Mouse (Mus musculus) stomach, embryonic 16.5 days (tissue): Measurements from ENCODE around the gene Acvrl1. TPM values are rescaled to one million over a fixed set of nuclear protein-coding genes. Genes with fewer than 3 reads are reported as not detected.

Experiments used
- ATAC-seq: fragments of 200-750 bp; cut with Nextera tagmentation; 2 replicates; pipeline ENCODE4 v1.8.0; 2017; ENCODE audit warnings: moderate number of reproducible peaks, moderate TSS enrichment; ENCODE audit not compliant: insufficient read depth, low FRiP score
- H3K27ac ChIP-seq: fragments of 300-500 bp; sonication (generic); 2 replicates; pipeline ENCODE4 v1.5.1; 2014; ENCODE audit warnings: low read length
- H3K27me3 ChIP-seq: fragments of 300-500 bp; sonication (generic); 2 replicates; pipeline ENCODE4 v1.6.1; 2014; ENCODE audit warnings: low read length, control low read depth, mixed read lengths; ENCODE audit not compliant: control insufficient read depth, insufficient read depth
- H3K36me3 ChIP-seq: fragments of 300-500 bp; sonication (generic); 2 replicates; pipeline ENCODE4 v1.6.1; 2014; ENCODE audit warnings: low read length; ENCODE audit not compliant: control insufficient read depth, insufficient read depth
- H3K4me1 ChIP-seq: fragments of 300-500 bp; sonication (generic); 2 replicates; pipeline ENCODE4 v1.6.1; 2014; ENCODE audit warnings: low read length, control low read depth, mixed read lengths; ENCODE audit not compliant: control insufficient read depth, insufficient read depth
- H3K4me2 ChIP-seq: fragments of 300-500 bp; sonication (generic); 2 replicates; pipeline ENCODE4 v1.6.1; 2014; ENCODE audit warnings: low read depth, low read length, mixed read lengths
- H3K4me3 ChIP-seq: fragments of 300-500 bp; sonication (generic); replicated peaks from 2 replicates; pipeline ENCODE4 v1.5.1; 2014; ENCODE audit warnings: mild to moderate bottlenecking, low read length
- H3K9ac ChIP-seq: fragments of 300-500 bp; sonication (generic); 2 replicates; pipeline ENCODE4 v1.6.1; 2014; ENCODE audit warnings: low read length
- H3K9me3 ChIP-seq: fragments of 300-500 bp; sonication (generic); replicated peaks from 2 replicates; pipeline ENCODE4 v1.6.1; 2016; ENCODE audit warnings: low read length, control low read depth; ENCODE audit not compliant: control insufficient read depth
- WGBS: fragments of 180-500 bp; shearing (Covaris S2); extraction: QIAGEN DNeasy Blood & Tissue Kit; methylation state at CpG from one replicate; pipeline ENCODE4 v1.1.7; 2014; 5-methylcytosine and 5-hydroxymethylcytosine counted together
- polyA plus RNA-seq: library from polyadenylated mRNA; unstranded; fragments of >200 nt; fragmentation: Nextera tagmentation; extraction: Ambion mirVana; gene quantifications from 2 replicates; pipeline ENCODE4 v1.2.1, GENCODE M21; 2015

Acvrl1 gene
- polyA plus RNA-seq, 1 experiment from 2014 or later = 34.9 TPM

DNA sequence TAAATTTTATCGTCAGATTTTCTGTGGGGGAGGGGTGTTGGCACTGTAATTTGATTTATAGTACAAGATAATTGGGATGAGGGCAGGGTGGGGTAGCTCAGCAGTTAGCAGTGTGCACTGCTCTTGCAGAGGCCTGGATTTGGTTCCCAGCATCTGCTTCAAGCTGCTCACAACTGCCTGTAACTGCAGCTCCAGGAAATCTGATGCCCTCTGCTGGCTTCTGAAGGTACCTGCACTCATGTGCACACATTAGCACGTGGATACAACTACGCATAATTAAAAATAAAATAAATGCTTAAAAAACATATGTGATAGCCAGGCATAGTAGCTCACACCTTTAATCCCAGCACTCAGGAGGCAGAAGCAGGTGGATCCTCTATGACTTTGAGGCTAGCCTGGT is 57.2 kb downstream of the Acvrl1 start:
- H3K36me3 ChIP-seq = 0 out of 2 replicates have a peak, but pooled peaks cover 4% of the 10 kb centered on the region
- H3K9me3 ChIP-seq = no peaks in the 10 kb centered on the region
- H3K4me1 ChIP-seq = peaks cover 37% of the 10 kb centered on the region
- H3K4me2 ChIP-seq = no peak overlapping the region
- no peak overlapping the region for H3K4me3 ChIP-seq
- no peak for ATAC-seq
- H3K27ac ChIP-seq = no peak overlapping the region
- no peaks in the 10 kb centered on the region for H3K27me3 ChIP-seq
- no peak overlapping the region for H3K9ac ChIP-seq
- WGBS = 97% methylated on average over 3 of the region's 3 CpGs

GRCm38 (mm10) chr15:101187907-101188306 is 59.6 kb downstream of the Acvrl1 start:
- H3K36me3 ChIP-seq = 0 out of 2 replicates have a peak, but pooled peaks cover 4% of the 10 kb centered on the region
- no peaks in the 10 kb centered on the region for H3K27me3 ChIP-seq
- no peak for ATAC-seq
- no peak overlapping the region for H3K27ac ChIP-seq
- peaks cover 32% of the 10 kb centered on the region for H3K4me1 ChIP-seq
- H3K9ac ChIP-seq = no peak overlapping the region
- H3K4me2 ChIP-seq = no peak overlapping the region
- H3K9me3 ChIP-seq = no peaks in the 10 kb centered on the region
- WGBS = 62% methylated on average over 5 of the region's 5 CpGs
- H3K4me3 ChIP-seq = no peak overlapping the region

DNA sequence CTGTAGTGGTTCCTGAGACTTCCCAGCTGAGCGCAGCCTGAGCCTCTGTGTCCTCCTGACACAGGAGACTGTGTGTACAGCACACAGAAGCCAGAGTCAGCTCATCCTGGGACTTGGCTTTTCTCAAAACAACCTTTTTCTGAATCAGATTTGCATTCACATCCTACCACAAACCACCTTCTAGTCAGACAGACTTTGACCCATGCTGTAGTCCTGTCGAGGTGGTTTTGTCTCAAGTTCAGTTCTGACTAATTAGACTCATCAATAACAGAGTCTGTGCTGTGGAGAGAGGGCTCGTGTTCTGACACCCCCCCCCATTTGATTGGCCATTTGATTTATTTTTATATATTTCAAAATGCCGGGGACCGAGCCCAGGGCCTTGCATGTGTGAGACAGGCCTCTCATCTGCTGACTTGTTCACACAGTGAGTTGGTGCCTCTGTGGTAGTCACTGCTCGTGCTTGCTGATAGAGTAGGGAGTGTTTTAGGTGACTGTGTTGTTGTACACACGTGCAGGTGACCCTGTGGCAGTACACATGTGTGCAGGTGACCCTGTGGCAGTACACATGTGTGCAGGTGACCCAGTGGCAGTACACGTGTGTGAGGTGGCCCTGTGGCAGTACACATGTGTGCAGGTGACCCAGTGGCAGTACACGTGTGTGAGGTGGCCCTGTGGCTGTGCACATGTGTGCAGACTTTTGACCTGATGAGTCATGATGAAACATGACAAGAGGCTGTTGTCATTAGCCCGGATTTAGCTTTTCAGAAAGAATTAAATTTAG is 61.8 kb downstream of the Acvrl1 start:
- WGBS = 65% methylated on average over 10 of the region's 10 CpGs

DNA sequence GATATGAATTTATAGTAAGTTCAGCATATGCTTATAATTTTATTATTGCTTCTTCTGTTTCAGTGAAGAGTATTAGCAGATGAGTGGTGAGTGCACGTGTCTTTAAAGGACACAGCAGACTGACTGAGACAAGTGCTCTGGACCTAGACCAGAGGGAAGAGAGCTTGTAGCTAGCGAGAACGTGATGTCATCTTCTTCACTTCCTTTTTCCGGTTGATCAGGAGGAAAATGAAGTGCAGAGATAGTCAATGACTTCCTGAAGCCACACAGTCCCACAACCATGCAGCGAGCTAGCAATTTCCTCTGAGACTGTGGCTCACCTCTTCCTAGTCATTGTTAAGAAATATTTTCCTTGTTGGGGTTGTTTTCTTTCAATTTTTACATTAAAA is 62.4 kb downstream of the Acvrl1 start:
- Histone ChIP-seq H3K9me3 (no peaks in the 10 kb centered on the region), H3K4me2 (no peak overlapping the region), H3K4me1 (peaks cover 23% of the 10 kb centered on the region), H3K36me3 (peaks cover 6% of the 10 kb centered on the region; the same call in 1 of the 2 replicates), H3K27me3 (no peaks in the 10 kb centered on the region), H3K27ac (no peak overlapping the region), H3K4me3 (no peak overlapping the region), H3K9ac (no peak overlapping the region)
- ATAC-seq = no peak
- WGBS = 58% methylated on average over 5 of the region's 5 CpGs

More for the DNA sequence above, 61.8 kb downstream of the Acvrl1 start:
- H3K27me3 ChIP-seq = no peaks in the 10 kb centered on the region
- no peak overlapping the region for H3K4me2 ChIP-seq
- H3K9ac ChIP-seq = no peak overlapping the region
- H3K27ac ChIP-seq = no peak overlapping the region
- peaks cover 23% of the 10 kb centered on the region for H3K4me1 ChIP-seq
- ATAC-seq = no peak
- H3K4me3 ChIP-seq = no peak overlapping the region
- H3K36me3 ChIP-seq = peaks cover 5% of the 10 kb centered on the region; the same call in 1 of the 2 replicates
- no peaks in the 10 kb centered on the region for H3K9me3 ChIP-seq

- no peaks in the 10 kb centered on the region for H3K27me3 ChIP-seq
- H3K4me3 ChIP-seq = no peak overlapping the region
- WGBS = 31% methylated on average over 13 of the region's 13 CpGs
- no peak for ATAC-seq
- H3K4me2 ChIP-seq = no peak overlapping the region
- H3K9me3 ChIP-seq = no peaks in the 10 kb centered on the region
- H3K9ac ChIP-seq = peak overlapping the region; percentile 23
- H3K4me1 ChIP-seq = peaks cover 25% of the 10 kb centered on the region
- H3K27ac ChIP-seq = peak overlapping the region; percentile 21; the same call in 1 of the 2 replicates
- peaks cover 6% of the 10 kb centered on the region; the same call in 1 of the 2 replicates for H3K36me3 ChIP-seq
These were observed 63.3 kb downstream of the Acvrl1 start for GRCm38 (mm10) chr15:101191459-101192259.

DNA sequence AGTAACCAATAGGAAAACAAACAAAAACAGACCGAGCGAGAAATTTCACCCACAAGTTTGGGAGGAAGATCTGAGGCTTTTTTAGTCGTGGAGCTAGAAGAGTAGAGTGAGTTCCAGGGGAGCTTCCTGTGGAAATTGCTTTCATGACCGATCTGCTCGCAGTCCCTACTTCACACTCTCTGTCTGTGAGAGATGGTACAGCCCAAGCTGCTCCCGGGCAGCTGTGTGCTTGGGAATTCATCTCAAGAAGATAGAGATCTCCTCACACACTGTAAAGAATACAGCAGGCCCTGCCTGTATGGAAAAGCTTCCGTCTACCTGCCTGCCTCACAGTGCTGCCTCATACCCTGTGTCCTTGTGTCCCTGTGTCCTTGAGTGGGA is 63.9 kb downstream of the Acvrl1 start:
- Histone ChIP-seq H3K4me2 (no peak overlapping the region), H3K27me3 (no peaks in the 10 kb centered on the region), H3K36me3 (peaks cover 6% of the 10 kb centered on the region; the same call in 1 of the 2 replicates), H3K27ac (peak overlapping the region; percentile 21; the same call in 1 of the 2 replicates), H3K9ac (no peak overlapping the region; the same call in 1 of the 2 replicates), H3K4me1 (peaks cover 29% of the 10 kb centered on the region), H3K9me3 (no peaks in the 10 kb centered on the region), H3K4me3 (no peak overlapping the region)
- 55% methylated on average over 7 of the region's 7 CpGs for WGBS
- ATAC-seq = no peak

DNA sequence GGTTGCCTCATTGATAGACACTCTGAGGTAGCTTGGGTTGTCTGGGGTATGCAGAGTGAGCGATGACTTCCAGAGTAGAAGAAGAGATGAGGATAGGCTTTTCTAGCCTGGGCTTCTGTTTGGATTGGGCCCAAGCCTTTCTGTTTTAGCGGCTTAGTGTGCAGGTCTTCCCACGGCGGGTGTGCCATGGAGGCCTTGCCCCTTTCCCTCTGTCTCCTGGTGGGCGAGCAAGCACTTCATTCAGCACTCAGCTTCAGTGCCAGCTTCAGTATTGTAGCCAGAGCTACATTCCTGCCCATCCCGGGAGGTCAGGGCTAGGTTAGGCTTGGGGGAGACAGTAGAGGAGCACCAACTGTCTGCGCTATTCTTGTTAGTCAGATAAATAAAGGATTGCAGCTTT is 64.3 kb downstream of the Acvrl1 start:
- Histone ChIP-seq H3K4me3 (no peak overlapping the region), H3K4me1 (peaks cover 29% of the 10 kb centered on the region), H3K9me3 (no peaks in the 10 kb centered on the region), H3K27ac (no peak overlapping the region), H3K9ac (no peak overlapping the region; the same call in 1 of the 2 replicates), H3K27me3 (no peaks in the 10 kb centered on the region), H3K36me3 (peaks cover 6% of the 10 kb centered on the region; the same call in 1 of the 2 replicates), H3K4me2 (no peak overlapping the region)
- ATAC-seq = no peak
- WGBS = 78% methylated on average over 7 of the region's 7 CpGs

- no peak overlapping the region for H3K9ac ChIP-seq
- no peaks in the 10 kb centered on the region for H3K9me3 ChIP-seq
- no peak for ATAC-seq
- 84% methylated on average over 6 of the region's 6 CpGs for WGBS
- H3K27ac ChIP-seq = no peak overlapping the region
- peaks cover 22% of the 10 kb centered on the region for H3K4me1 ChIP-seq
- H3K4me2 ChIP-seq = no peak overlapping the region
- peaks cover 13% of the 10 kb centered on the region; the same call in 1 of the 2 replicates for H3K36me3 ChIP-seq
- H3K4me3 ChIP-seq = no peak overlapping the region
- no peaks in the 10 kb centered on the region for H3K27me3 ChIP-seq
These were observed 65.6 kb downstream of the Acvrl1 start for GRCm38 (mm10) chr15:101193971-101194370.
